Mouse (Mus musculus): ENCODE data around the gene 6430548M08Rik.

6430548M08Rik gene

GRCm38 (mm10) chr8:120144652-120145301, 30.8 kb downstream of the 6430548M08Rik start:
- DNase-seq (ENCODE audit: low spot score) = no peak

GRCm38 (mm10) chr8:120146051-120146450, 32.1 kb downstream of the 6430548M08Rik start:
- DNase-seq (ENCODE audit: low spot score) = no peak

GRCm38 (mm10) chr8:120150028-120150427, 36.1 kb downstream of the 6430548M08Rik start:
- no peak for DNase-seq (ENCODE audit: low spot score)

DNA sequence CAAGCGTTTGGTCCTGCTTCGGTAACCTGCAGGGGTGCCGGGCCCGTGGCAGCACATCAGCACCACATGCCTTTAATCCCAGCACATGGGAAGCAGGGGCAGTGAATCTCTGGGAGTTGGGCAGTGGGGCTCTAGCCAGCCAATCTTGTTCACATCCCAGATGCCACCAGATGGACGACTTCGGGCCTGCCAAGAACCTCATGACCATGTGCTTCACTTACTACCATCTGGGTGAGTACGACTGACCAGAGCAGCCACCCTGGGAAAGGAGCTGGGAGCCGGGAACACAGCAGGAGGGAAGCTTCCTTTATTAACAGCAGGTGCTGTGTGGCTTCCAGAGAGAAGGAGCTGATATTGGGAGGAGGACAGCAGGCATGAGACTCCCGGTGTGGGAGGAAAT, 37.2 kb downstream of the 6430548M08Rik start:
- no peak for DNase-seq (ENCODE audit: low spot score)

DNA sequence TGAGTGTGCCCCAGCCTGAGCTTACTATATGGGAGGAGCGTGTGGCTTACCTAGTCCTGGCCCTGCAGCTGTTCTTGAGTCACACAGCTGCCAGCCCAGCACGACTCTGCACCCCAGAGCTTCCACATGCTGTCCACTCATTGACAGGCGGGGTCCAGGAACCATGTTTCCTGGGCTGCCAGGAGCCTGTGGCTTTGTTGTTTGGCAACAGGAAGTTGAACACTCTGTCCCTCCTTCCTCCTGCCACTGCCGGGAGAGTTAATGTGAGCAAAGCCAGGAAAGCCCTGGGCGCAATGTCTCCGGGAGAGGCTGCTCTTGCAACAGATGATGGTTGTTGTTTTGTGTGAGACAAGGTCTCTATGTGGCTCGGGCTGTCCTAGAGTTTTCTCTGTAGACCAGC, 38.7 kb downstream of the 6430548M08Rik start:
- DNase-seq (ENCODE audit: low spot score) = no peak

- DNase-seq (ENCODE audit: low spot score) = no peak
These were observed 46.4 kb downstream of the 6430548M08Rik start for GRCm38 (mm10) chr8:120160366-120160765.

- no peak for DNase-seq (ENCODE audit: low spot score)
These were observed 47.9 kb downstream of the 6430548M08Rik start for GRCm38 (mm10) chr8:120161658-120162403.

DNA sequence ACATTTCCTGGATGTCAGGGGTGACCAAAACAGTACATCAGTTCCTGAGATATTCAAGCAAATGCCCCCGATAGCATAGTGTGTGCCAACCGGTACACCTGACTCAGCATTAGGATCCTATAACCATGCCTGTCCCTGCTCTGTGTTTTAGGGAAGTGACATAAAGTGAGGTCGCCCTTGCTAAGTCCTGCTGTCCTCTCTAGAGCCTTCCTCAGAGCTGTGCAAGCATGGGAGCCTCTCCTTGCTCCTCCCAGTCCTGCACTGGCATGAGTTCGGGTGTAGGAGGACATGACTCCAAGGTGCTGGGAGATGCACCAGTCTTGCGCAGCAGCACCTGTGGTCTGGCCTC, 48.4 kb downstream of the 6430548M08Rik start:
- no peak for DNase-seq (ENCODE audit: low spot score)

- DNase-seq (ENCODE audit: low spot score) = no peak
These were observed 49.4 kb downstream of the 6430548M08Rik start for GRCm38 (mm10) chr8:120163376-120163775.

DNA sequence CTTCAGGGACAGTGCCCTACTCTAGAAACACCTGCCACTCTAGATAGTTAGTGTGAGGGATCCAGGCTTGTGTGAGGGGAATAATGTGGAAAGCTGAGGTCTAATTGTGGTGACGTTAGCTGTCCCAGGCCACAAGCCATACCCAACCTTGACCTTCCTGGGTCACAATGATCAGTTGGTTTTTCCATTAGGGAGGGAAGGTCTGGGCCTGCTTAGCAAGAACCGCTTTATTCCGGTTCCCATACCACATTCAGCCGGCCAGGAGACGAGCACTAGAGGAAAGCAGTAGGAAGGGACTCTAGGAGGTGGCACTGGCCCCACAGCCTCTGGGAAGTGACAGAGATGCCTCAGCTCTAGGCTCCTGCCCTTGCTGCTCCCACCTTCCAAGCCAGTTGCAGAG, 50.1 kb downstream of the 6430548M08Rik start:
- DNase-seq (ENCODE audit: low spot score) = no peak

DNA sequence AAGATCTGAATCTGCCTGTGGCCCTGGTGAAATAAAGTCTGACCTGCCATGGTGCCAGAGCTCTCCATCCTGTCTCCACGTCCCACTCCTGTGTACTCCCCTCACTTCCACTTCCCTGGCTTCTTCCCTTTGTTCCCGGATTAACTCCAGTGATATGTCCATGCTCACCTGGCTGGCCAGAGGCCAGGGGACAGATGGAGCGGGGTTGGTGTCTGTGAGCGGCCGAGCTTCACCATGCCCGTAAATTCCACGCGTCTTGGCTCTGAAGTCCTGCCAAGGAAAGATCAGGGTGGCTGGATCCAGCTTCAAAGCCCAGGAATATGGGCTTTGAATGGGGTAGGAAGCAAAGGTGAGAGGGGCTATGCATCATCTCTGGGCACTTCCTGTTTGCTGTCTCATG, 53.2 kb downstream of the 6430548M08Rik start:
- DNase-seq (ENCODE audit: low spot score) = no peak

GRCm38 (mm10) chr8:120167821-120168220, 53.9 kb downstream of the 6430548M08Rik start:
- peak; percentile 75 for DNase-seq (ENCODE audit: low spot score)

DNA sequence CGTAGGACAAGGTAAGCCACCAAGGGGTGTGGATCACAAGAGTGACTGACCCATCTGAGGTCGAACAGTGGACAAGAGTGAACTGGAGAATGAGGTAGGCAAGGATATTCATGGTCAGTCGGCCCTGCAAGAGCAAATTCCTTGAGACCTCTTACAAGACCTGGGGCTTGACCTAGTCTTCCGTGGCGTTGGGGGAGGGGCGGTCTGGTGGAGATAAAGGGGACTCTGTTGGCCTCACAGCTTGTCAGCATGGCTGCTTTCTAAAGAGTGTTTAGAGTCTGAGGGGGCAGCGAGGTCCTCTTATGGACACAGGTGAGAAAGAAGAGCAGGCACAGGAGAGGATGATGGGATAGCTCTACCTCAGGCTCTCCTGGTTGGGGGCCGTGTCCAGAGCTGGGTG, 55.2 kb downstream of the 6430548M08Rik start:
- no peak for DNase-seq (ENCODE audit: low spot score)

DNA sequence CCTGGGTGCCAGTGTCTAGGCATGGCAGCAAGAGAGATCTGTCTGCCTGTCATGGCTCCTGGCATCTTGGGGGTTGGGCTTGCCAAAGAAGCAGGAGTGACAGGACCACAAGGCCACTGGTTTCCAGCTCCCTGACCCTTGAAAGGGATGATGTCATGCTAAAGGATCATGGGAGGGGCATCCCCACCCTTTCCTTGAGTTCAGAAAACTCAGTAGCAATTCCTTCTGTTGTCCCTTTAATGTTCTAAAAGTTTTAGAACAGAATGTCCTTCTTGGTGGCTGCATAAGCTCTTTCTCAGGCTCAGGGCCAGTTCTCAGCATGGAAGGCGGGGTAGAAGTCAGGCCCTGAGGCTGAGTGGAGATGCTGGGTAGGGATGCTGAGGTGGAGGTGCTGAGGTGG, 59.2 kb downstream of the 6430548M08Rik start:
- DNase-seq (ENCODE audit: low spot score) = no peak

- DNase-seq (ENCODE audit: low spot score) = no peak
These were observed 60.7 kb downstream of the 6430548M08Rik start for GRCm38 (mm10) chr8:120174606-120175005.

DNA sequence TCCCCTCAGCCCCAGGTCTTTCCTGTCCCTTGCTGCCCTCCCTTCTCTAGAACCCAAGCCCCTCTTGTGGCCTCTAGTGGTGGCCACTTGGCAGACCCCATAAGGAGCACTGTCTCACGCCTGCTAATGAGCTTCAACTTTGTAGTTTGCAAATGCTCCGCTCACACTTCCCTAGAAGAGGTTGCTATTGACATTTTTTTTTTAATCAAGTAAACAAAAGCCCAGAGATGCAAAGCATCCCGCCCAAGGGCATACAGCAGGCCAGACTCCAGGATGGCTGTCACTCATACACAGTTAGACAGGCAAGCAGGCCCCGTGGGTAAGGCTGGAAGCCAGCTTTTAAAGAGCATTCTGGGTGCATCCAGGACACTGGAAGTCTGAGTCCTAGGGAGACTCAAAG, 62.7 kb downstream of the 6430548M08Rik start:
- DNase-seq (ENCODE audit: low spot score) = no peak

DNA sequence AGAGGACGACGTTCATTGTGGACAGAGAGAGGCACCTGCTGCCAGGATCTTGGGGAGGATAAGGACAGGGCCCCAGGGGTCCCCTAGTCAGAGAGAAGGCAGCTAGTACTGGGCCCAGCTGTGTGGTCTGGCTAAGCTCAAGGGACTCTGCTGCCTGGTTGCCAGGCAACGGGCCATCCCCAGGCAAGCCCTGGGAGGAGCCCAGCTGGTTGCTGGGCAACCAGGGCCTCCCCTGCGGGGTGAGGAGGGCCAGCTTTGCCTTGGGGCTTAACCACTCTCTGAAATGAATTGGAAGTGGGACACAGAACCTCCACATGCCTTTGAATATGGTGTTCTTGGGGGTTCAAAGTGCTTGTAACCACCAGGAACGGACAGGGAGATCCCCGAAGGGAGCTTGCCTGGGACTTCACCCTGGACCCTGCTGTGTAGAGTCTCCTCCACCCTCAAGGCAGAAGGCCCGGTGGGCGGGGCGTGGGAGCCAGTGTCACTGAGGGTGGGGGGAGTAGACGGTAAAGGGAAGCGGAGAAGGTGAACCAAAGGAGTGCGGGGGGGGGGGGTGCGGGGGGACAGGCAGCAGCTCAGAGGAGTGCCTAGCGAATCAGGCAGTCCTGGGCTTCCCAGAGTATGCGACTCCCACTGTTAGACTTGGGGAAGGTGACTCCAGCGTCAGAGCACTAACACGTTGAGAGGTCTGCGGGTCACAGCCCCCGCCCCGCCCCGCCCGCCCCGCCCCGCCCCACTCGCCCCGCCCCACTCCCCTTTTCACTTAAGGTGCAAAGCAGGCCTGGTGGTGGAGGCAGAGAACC, 63.6 kb downstream of the 6430548M08Rik start, which contains the start of gene Fam92b:
TSS of gene Fam92b (minus strand) at position 149 of the 806 bp plus-strand sequence.
- peak; percentile 51 for DNase-seq (ENCODE audit: low spot score)

DNA sequence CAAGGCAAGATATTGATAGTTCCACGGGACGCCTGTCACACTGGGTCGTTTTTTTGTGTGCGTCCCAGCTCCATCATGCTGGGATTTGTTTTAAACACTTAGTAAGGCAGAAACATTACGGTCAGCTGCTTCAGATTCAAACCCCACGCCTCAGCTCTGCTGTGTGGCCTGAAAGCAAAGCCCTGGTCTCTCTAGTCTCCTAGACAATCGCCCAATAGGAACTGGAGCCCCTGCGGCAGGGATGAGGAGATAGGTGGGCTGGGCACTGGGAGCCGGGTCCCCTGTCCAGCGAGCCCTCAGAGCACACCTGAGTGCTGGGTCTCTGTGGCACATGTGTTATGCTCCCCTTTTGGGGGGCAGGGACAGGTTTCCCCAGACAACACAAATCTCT, 64.2 kb downstream of the 6430548M08Rik start:
- no peak for DNase-seq (ENCODE audit: low spot score)

- peak; percentile 90 for DNase-seq (ENCODE audit: low spot score)
These were observed 65.1 kb downstream of the 6430548M08Rik start for GRCm38 (mm10) chr8:120179027-120179431.

DNA sequence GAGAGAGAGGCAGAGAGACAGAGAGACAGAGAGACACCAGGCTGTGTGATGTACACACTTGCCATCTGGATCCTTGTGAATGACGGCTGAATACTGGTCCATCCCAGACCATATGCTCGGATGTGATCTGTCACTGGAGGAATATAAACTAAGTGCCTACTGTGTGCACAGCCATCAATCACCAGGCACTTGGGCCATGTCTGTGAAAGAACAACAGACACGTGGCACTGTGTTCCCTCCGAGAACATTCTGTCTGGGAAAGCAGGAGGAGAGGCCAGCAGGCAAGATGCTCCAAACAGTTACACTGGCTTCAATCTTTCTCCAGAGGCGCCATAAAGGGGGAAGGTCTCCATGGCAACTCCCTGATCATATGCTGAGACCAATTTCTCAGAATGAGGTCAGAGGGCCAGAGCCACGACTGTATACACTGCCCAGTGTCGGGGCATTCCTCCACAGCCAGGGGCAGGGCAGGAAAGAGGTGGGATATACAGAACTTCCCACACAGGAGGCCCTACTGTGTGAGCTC, 66.6 kb downstream of the 6430548M08Rik start:
- no peak for DNase-seq (ENCODE audit: low spot score)

GRCm38 (mm10) chr8:120181274-120181673, 67.3 kb downstream of the 6430548M08Rik start:
- no peak for DNase-seq (ENCODE audit: low spot score)

GRCm38 (mm10) chr8:120181861-120182414, 68.0 kb downstream of the 6430548M08Rik start:
- DNase-seq (ENCODE audit: low spot score) = no peak

Measured in layer of hippocampus, adult 11-12 months (tissue).